Mouse (Mus musculus): ENCODE measurements around the gene Fancc. TPM values are rescaled to one million over a fixed set of nuclear protein-coding genes. Genes with fewer than 3 reads are reported as not detected.

The Fancc gene
- polyA plus RNA-seq, 1 experiment: 9.0 TPM

DNA sequence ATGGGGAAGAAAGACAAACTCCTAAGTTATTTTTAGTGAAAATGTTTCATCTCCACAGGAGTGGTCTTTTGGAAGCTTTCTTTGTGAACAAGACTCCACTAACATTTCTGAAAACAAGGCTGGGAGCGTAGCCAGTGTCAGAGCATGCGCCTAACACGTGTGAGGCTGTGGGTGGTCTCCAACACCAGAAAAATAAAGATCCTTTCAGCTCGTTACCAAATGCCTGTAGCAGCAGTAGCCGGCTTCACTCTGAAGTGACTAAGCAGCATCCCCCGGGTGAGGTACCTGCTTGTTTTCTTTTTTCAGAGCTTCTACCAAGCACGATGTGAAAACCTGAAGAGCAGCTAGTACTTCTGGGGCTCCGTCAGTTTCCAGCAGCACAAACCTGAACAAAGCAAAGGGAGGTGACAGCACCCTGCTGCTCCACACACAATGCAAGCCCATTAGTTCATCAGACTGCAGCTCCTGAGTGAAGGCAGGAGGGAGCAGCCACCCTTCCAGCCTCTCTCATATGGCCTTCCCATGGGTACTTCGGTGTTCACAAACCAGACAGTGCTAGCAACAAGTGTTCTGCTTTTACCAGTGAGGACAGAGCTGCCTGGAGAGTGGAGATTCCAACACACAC, 166.7 kb downstream of the Fancc start:
- DNase-seq: no peak
- no peak overlapping the region for H3K4me3 ChIP-seq (ENCODE audit: insufficient read depth, low read depth, low read length)
- H3K27me3 ChIP-seq (replicated peaks; ENCODE audit: control insufficient read depth, insufficient read depth, low read length): no peaks in the 10 kb centered on the region
- TF ChIP-seq POLR2A (IDR thresholded peaks at IDR 0.05; ENCODE audit: low read depth, low read length) (no peak), CTCF (conservative IDR thresholded peaks at IDR 0.05; ENCODE audit: insufficient read depth, insufficient read length, low read depth, low read length) (no peak)
- H3K36me3 ChIP-seq (ENCODE audit: control insufficient read depth, insufficient read depth, low read length): no peaks in the 10 kb centered on the region
- H3K4me1 ChIP-seq (ENCODE audit: control insufficient read depth, insufficient read depth, low read length): peaks cover 3% of the 10 kb centered on the region; the same call in 1 of the 2 replicates
- 72% methylated on average over 9 of the region's 9 CpGs for WGBS
- no peak overlapping the region for H3K27ac ChIP-seq (ENCODE audit: insufficient read depth, low read depth, low read length)

DNA sequence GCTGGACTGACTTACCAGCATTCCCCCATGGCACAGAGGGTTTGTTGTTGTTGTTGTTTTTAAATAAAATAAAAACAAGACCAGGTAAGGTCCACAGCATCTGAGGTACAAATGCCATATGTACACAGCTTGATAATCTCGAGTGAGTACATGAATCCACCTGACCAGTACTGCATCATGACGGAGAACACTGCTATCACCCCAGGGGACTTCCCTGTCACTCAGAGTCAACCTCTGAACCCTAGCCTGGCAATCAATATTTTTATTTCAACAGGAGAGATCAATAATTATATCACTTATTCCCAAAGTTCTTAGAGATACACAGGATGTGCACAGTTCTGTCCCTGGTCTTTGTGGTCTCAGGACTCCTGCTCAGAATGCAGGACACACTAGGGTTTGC, 171.1 kb downstream of the Fancc start:
- whole genome bisulfite sequencing: 87% methylated on average over 2 of the region's 2 CpGs
- H3K27ac ChIP-seq (ENCODE audit: insufficient read depth, low read depth, low read length): no peak overlapping the region
- peaks cover 12% of the 10 kb centered on the region for H3K4me1 ChIP-seq (ENCODE audit: control insufficient read depth, insufficient read depth, low read length)
- H3K4me3 ChIP-seq (ENCODE audit: insufficient read depth, low read depth, low read length): no peak overlapping the region
- H3K27me3 ChIP-seq (replicated peaks; ENCODE audit: control insufficient read depth, insufficient read depth, low read length): no peaks in the 10 kb centered on the region
- H3K36me3 ChIP-seq (ENCODE audit: control insufficient read depth, insufficient read depth, low read length): no peaks in the 10 kb centered on the region
- no peak for DNase-seq
- no peak for TF ChIP-seq CTCF (conservative IDR thresholded peaks at IDR 0.05; ENCODE audit: insufficient read depth, insufficient read length, low read depth, low read length)
- TF ChIP-seq POLR2A (IDR thresholded peaks at IDR 0.05; ENCODE audit: low read depth, low read length): no peak

DNA sequence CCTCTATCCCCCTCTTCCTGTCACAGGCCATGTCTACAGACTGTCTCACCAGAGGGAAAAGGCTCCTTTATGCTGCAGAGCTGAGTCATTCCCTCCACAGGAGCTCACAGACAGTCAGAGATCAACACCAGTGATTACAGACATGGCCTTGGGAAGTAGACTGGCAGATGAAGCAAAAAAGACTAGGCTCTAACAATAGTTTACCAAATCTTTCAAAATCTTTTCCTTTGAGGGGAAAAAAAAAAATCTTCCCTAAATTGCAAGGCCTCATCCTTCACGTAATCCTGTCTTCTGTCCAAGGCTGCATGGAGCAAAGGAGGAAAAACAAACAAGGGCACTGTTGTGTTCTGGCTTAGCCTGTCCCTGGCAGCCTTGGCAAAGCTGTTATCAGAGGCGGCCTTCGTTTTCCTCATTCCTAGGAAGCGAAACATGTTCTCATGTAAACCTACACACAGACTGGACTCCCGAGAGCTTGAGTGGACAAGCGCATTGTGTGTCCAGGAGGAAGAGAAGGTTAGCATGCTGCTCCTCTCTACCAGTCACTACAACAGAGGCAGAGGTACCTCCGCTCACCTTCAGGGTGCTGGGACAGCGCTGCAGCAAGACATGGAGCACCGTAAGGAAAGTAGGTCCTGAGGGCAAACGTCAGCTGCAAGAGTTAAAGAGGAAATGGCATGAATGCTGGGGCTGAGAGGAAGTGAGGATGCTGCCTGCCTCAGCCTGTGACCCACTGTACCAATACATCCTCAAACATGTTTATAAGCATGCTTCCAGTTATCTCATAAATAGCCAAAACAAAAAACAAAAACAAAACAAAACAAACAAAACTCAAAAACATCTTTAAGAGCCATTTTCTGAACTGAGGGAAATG, 171.9 kb downstream of the Fancc start:
- 70% methylated on average over 10 of the region's 10 CpGs for WGBS
- TF ChIP-seq POLR2A (IDR thresholded peaks at IDR 0.05; ENCODE audit: low read depth, low read length) (no peak), CTCF (conservative IDR thresholded peaks at IDR 0.05; ENCODE audit: insufficient read depth, insufficient read length, low read depth, low read length) (no peak)
- Histone ChIP-seq H3K36me3 (ENCODE audit: control insufficient read depth, insufficient read depth, low read length) (no peaks in the 10 kb centered on the region), H3K4me3 (ENCODE audit: insufficient read depth, low read depth, low read length) (no peak overlapping the region), H3K27ac (ENCODE audit: insufficient read depth, low read depth, low read length) (peak overlapping the region; percentile 22; the same call in 1 of the 2 replicates), H3K27me3 (replicated peaks; ENCODE audit: control insufficient read depth, insufficient read depth, low read length) (no peaks in the 10 kb centered on the region), H3K4me1 (ENCODE audit: control insufficient read depth, insufficient read depth, low read length) (peaks cover 12% of the 10 kb centered on the region)
- peak; percentile 35 for DNase-seq

- no peak for TF ChIP-seq POLR2A (IDR thresholded peaks at IDR 0.05; ENCODE audit: low read depth, low read length)
- no peak for TF ChIP-seq CTCF (conservative IDR thresholded peaks at IDR 0.05; ENCODE audit: insufficient read depth, insufficient read length, low read depth, low read length)
- Histone ChIP-seq H3K4me1 (ENCODE audit: control insufficient read depth, insufficient read depth, low read length) (peaks cover 12% of the 10 kb centered on the region), H3K27ac (ENCODE audit: insufficient read depth, low read depth, low read length) (0 out of 2 replicates have a peak overlapping the region, but pooled peaks have one; percentile 22), H3K27me3 (replicated peaks; ENCODE audit: control insufficient read depth, insufficient read depth, low read length) (no peaks in the 10 kb centered on the region), H3K36me3 (ENCODE audit: control insufficient read depth, insufficient read depth, low read length) (no peaks in the 10 kb centered on the region), H3K4me3 (ENCODE audit: insufficient read depth, low read depth, low read length) (no peak overlapping the region)
- 58% methylated on average over 3 of the region's 3 CpGs for WGBS
- peak; percentile 33 for DNase-seq
These were observed 172.8 kb downstream of the Fancc start for GRCm38 (mm10) chr13:63324311-63324710.

- Histone ChIP-seq H3K27me3 (replicated peaks; ENCODE audit: control insufficient read depth, insufficient read depth, low read length) (no peaks in the 10 kb centered on the region), H3K4me3 (ENCODE audit: insufficient read depth, low read depth, low read length) (no peak overlapping the region), H3K4me1 (ENCODE audit: control insufficient read depth, insufficient read depth, low read length) (peaks cover 12% of the 10 kb centered on the region), H3K27ac (ENCODE audit: insufficient read depth, low read depth, low read length) (peak overlapping the region; percentile 8; the same call in 1 of the 2 replicates), H3K36me3 (ENCODE audit: control insufficient read depth, insufficient read depth, low read length) (no peaks in the 10 kb centered on the region)
- DNase-seq: peak; percentile 38
- TF ChIP-seq CTCF (conservative IDR thresholded peaks at IDR 0.05; ENCODE audit: insufficient read depth, insufficient read length, low read depth, low read length): no peak
- TF ChIP-seq POLR2A (IDR thresholded peaks at IDR 0.05; ENCODE audit: low read depth, low read length): no peak
- WGBS: 55% methylated on average over 9 of the region's 9 CpGs
These were observed 173.6 kb downstream of the Fancc start for GRCm38 (mm10) chr13:63323286-63324075.

DNA sequence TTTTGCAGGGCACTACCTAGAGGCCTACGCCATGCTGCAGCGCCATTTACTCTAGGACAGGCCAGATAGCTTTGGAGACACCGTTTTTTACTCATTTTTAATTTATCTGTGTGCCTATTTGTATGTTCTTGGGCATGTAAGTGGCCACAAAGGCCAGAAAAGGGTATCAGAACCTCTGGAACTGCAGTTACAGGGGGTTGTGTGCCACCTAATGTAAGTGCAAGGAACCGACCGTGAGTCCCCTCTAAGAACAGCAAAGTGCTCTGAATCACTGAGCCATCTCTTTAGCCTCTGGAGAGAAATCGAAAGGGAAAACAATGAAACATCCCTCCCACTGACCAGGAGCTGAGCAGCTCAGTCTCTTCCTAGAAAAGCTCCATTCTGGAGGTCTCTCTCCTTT, 174.3 kb downstream of the Fancc start:
- DNase-seq: no peak
- TF ChIP-seq CTCF (conservative IDR thresholded peaks at IDR 0.05; ENCODE audit: insufficient read depth, insufficient read length, low read depth, low read length): no peak
- no peak for TF ChIP-seq POLR2A (IDR thresholded peaks at IDR 0.05; ENCODE audit: low read depth, low read length)
- peaks cover 12% of the 10 kb centered on the region for H3K4me1 ChIP-seq (ENCODE audit: control insufficient read depth, insufficient read depth, low read length)
- no peaks in the 10 kb centered on the region for H3K27me3 ChIP-seq (replicated peaks; ENCODE audit: control insufficient read depth, insufficient read depth, low read length)
- H3K36me3 ChIP-seq (ENCODE audit: control insufficient read depth, insufficient read depth, low read length): no peaks in the 10 kb centered on the region
- no peak overlapping the region for H3K27ac ChIP-seq (ENCODE audit: insufficient read depth, low read depth, low read length)
- 87% methylated on average over 6 of the region's 6 CpGs for WGBS
- H3K4me3 ChIP-seq (ENCODE audit: insufficient read depth, low read depth, low read length): no peak overlapping the region

Data from kidney, adult 2 months (tissue).